Mouse (Mus musculus): Measurements from ENCODE around the gene Zfp661. TPM values are rescaled to one million over a fixed set of nuclear protein-coding genes. Genes with fewer than 3 reads are reported as not detected.

The Zfp661 gene
- polyA plus RNA-seq, 1 experiment, result not detected

GRCm38 (mm10) chr2:127539494-127539893 is 47.4 kb downstream of the Zfp661 start:
- TF ChIP-seq GATA1 (IDR thresholded peaks at IDR 0.05; ENCODE audit: low read length), result no peak
- no peak for TF ChIP-seq TAL1 (IDR thresholded peaks at IDR 0.05; ENCODE audit: low read length)
- Histone ChIP-seq H3K4me3 (replicated peaks) (no peak overlapping the region), H3K36me3 (ENCODE audit: control insufficient read depth) (no peaks in the 10 kb centered on the region), H3K27me3 (ENCODE audit: control insufficient read depth) (peaks cover 51% of the 10 kb centered on the region), H3K4me1 (ENCODE audit: control insufficient read depth) (no peaks in the 10 kb centered on the region), H3K9me3 (ENCODE audit: control insufficient read depth, low read length) (no peaks in the 10 kb centered on the region)

- Histone ChIP-seq H3K4me3 (replicated peaks) (no peak overlapping the region), H3K9me3 (ENCODE audit: control insufficient read depth, low read length) (no peaks in the 10 kb centered on the region), H3K4me1 (ENCODE audit: control insufficient read depth) (no peaks in the 10 kb centered on the region), H3K27me3 (ENCODE audit: control insufficient read depth) (peaks cover 41% of the 10 kb centered on the region), H3K36me3 (ENCODE audit: control insufficient read depth) (no peaks in the 10 kb centered on the region)
- no peak for TF ChIP-seq GATA1 (IDR thresholded peaks at IDR 0.05; ENCODE audit: low read length)
- TF ChIP-seq TAL1 (IDR thresholded peaks at IDR 0.05; ENCODE audit: low read length), result no peak
Measured at GRCm38 (mm10) chr2:127537548-127537947, 49.3 kb downstream of the Zfp661 start.

DNA sequence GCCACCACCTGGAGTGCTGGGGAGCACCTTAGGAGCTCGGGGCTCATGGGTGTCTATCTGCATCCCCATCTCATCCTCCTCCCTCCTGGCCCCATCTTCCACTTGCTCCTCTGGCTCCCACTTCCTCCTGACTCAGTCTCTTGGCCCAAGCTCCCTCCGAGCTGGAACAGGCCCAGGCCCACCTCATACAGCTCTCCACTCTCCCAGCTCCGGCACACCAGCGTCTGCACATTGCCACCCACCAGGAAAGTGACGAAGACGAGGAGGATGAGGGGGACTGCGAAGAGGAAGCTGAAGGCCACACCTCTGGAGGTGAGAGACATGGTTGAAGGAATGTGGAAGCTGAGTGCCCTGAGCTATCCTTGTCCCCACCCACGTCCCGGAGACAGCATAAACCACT is 51.5 kb downstream of the Zfp661 start:
- peaks cover 19% of the 10 kb centered on the region for H3K27me3 ChIP-seq (ENCODE audit: control insufficient read depth)
- H3K9me3 ChIP-seq (ENCODE audit: control insufficient read depth, low read length), result no peaks in the 10 kb centered on the region
- no peak overlapping the region for H3K4me3 ChIP-seq (replicated peaks)
- no peak for TF ChIP-seq GATA1 (IDR thresholded peaks at IDR 0.05; ENCODE audit: low read length)
- TF ChIP-seq TAL1 (IDR thresholded peaks at IDR 0.05; ENCODE audit: low read length), result no peak
- H3K4me1 ChIP-seq (ENCODE audit: control insufficient read depth), result no peaks in the 10 kb centered on the region
- H3K36me3 ChIP-seq (ENCODE audit: control insufficient read depth), result no peaks in the 10 kb centered on the region

DNA sequence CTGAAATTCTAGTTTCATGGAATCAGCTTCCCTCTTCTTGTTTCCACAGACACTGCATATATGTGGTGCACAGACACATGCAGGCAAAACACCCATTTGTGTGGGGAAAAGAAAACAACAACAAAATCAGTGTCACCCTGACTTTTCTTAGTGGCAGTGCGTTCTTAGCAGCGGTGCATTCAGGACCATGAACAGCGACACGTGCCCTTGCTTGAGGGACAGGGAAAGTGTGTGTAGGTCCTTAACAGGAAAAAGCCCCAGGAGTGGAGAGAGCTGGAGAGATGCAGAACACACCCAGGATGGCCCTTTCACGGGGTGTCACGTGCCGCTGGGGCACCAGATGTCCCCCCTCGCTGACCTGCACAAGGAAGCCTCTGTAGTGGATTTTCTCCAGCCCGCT is 54.5 kb downstream of the Zfp661 start:
- H3K36me3 ChIP-seq (ENCODE audit: control insufficient read depth), result no peaks in the 10 kb centered on the region
- no peaks in the 10 kb centered on the region for H3K9me3 ChIP-seq (ENCODE audit: control insufficient read depth, low read length)
- no peaks in the 10 kb centered on the region for H3K4me1 ChIP-seq (ENCODE audit: control insufficient read depth)
- no peak overlapping the region for H3K4me3 ChIP-seq (replicated peaks)
- TF ChIP-seq TAL1 (IDR thresholded peaks at IDR 0.05; ENCODE audit: low read length) (no peak), GATA1 (IDR thresholded peaks at IDR 0.05; ENCODE audit: low read length) (no peak)
- H3K27me3 ChIP-seq (ENCODE audit: control insufficient read depth), result no peaks in the 10 kb centered on the region

DNA sequence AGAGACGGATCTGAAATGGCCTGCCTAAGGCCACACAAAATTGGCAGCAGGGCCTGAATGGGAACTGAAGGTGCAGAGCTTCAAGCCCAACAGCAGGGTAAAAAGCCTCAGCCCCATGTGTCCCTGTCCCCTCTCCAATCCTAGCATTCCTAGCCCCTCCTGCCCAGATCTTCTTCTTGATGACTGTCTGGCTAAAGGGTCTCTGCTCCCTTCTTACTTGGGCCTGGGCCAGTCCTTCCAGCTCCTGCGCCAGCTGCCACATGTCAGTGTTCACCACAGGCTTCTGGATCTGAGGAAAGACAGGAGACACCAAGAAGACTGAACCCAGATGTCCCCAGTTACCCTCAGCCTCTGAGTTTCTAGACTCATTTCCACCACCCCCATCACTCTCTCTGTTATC is 55.3 kb downstream of the Zfp661 start:
- Histone ChIP-seq H3K36me3 (ENCODE audit: control insufficient read depth) (no peaks in the 10 kb centered on the region), H3K4me1 (ENCODE audit: control insufficient read depth) (no peaks in the 10 kb centered on the region), H3K4me3 (replicated peaks) (no peak overlapping the region), H3K27me3 (ENCODE audit: control insufficient read depth) (no peaks in the 10 kb centered on the region), H3K9me3 (ENCODE audit: control insufficient read depth, low read length) (no peaks in the 10 kb centered on the region)
- TF ChIP-seq GATA1 (IDR thresholded peaks at IDR 0.05; ENCODE audit: low read length), result no peak
- no peak for TF ChIP-seq TAL1 (IDR thresholded peaks at IDR 0.05; ENCODE audit: low read length)

DNA sequence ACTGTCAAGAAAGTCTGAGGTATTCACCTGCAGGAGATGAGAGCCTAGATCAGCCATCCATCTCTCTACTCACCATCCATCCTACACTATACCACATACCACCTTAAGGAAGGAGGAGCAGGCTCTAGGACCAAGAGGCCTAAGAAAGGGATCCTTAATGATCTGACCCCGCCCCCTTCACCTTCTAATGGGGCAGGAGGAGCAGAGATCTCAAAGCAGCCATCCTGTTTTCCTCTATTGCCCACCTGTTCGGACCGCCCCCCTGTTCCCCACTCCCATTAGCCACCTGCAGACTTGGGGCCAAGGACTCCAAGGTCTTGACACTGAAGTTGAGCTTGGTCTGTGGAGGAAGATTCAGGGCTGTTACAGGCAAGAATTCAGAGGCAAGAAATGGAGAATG is 56.5 kb downstream of the Zfp661 start:
- H3K27me3 ChIP-seq (ENCODE audit: control insufficient read depth), result no peaks in the 10 kb centered on the region
- H3K36me3 ChIP-seq (ENCODE audit: control insufficient read depth), result no peaks in the 10 kb centered on the region
- H3K4me1 ChIP-seq (ENCODE audit: control insufficient read depth), result peaks cover 3% of the 10 kb centered on the region
- no peak overlapping the region for H3K4me3 ChIP-seq (replicated peaks)
- no peaks in the 10 kb centered on the region for H3K9me3 ChIP-seq (ENCODE audit: control insufficient read depth, low read length)
- TF ChIP-seq GATA1 (IDR thresholded peaks at IDR 0.05; ENCODE audit: low read length), result no peak

GRCm38 (mm10) chr2:127525004-127525775 is 61.7 kb downstream of the Zfp661 start:
- H3K4me3 ChIP-seq (replicated peaks), result no peak overlapping the region
- H3K4me1 ChIP-seq (ENCODE audit: control insufficient read depth), result peaks cover 5% of the 10 kb centered on the region
- H3K27me3 ChIP-seq (ENCODE audit: control insufficient read depth), result peaks cover 19% of the 10 kb centered on the region
- no peaks in the 10 kb centered on the region for H3K36me3 ChIP-seq (ENCODE audit: control insufficient read depth)
- H3K9me3 ChIP-seq (ENCODE audit: control insufficient read depth, low read length), result no peaks in the 10 kb centered on the region
- TF ChIP-seq GATA1 (IDR thresholded peaks at IDR 0.05; ENCODE audit: low read length) (no peak), TAL1 (IDR thresholded peaks at IDR 0.05; ENCODE audit: low read length) (no peak)

Other genes starting within 250 kb of the Zfp661 start
- not detected in 2 replicates for gene Astl, start 248.5 kb downstream of the Zfp661 start, polyA plus RNA-seq (2012)
- gene Adra2b, start 223.9 kb downstream of the Zfp661 start, polyA plus RNA-seq (2012), result 1.9 and 2.4 TPM in 2 replicates
- gene Gpat2, start 161.9 kb downstream of the Zfp661 start, polyA plus RNA-seq (2012), result 0.27 and 0.45 TPM in 2 replicates
- gene Fahd2a, start 142.5 kb downstream of the Zfp661 start, polyA plus RNA-seq (2012), result 3.5 and 4.5 TPM in 2 replicates
- gene Kcnip3, start 65.0 kb downstream of the Zfp661 start, polyA plus RNA-seq (2012), result 0.05 TPM in 1 of 2 replicates, not detected in the other
- gene Prom2, start 45.6 kb downstream of the Zfp661 start, polyA plus RNA-seq (2012), result not detected in 2 replicates
- 11.3 and 14.5 TPM in 2 replicates for gene Mrps5, start 128 bp upstream of the Zfp661 start, polyA plus RNA-seq (2012)
- gene Mal, start 69.6 kb upstream of the Zfp661 start, polyA plus RNA-seq (2012), result not detected in 2 replicates
- gene Mall, start 142.8 kb upstream of the Zfp661 start, polyA plus RNA-seq (2012), result not detected in 2 replicates
- 0.31 and 0.55 TPM in 2 replicates for gene Nphp1, start 201.8 kb upstream of the Zfp661 start, polyA plus RNA-seq (2012)
- gene Mtln, start 205.4 kb upstream of the Zfp661 start, polyA plus RNA-seq (2012), result 4.0 TPM in 2 replicates
- gene Bub1, start 244.8 kb upstream of the Zfp661 start, polyA plus RNA-seq (2012), result 1.3 and 1.6 TPM in 2 replicates

All from erythroblast, embryonic 14.5 days (primary cell).